Mouse (Mus musculus): ENCODE measurements around the gene Lipm.

DNA sequence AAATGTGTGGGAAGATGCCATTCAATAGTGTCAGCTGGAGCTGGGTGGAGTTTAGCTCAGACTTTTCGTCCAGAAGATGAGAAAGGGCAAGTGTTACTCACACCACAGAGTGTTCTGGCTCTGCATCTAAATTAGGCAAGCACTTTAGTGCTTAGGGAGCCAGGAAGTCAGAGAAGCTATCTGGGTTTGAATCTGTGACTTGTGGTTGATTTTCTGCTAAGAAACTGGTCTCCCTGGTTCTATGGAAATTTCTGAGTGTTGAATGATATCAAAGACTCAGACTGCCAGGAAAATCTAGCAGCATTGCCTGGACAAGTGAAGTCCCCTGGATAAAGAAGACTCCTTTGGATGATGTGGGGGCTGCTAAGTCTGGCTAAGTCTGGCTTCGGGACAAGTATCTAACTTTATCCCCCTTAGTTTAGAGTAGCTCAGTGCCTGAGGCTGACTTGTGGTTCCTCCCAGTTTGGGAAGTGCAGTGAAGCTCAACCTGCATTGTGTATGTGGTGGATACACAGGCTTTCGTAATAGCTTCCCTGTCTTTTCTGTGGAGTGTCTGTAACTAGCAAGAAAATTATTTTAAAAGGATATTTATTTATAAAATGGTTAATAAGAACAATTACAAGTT, 19.5 kb downstream of the Lipm start:
- TF ChIP-seq POLR2A (IDR thresholded peaks at IDR 0.05; ENCODE audit: control insufficient read depth, extremely low read depth, insufficient read depth, low read length, poor library complexity) (no peak), CTCF (IDR thresholded peaks at IDR 0.05; ENCODE audit: borderline replicate concordance, control insufficient read depth, extremely low read depth, insufficient read depth, low read length, poor library complexity) (no peak)

All from thymus, adult 2 months (tissue).